Mouse (Mus musculus) liver, postnatal 0 days (tissue): ENCODE measurements around the gene Gtpbp6. TPM values are rescaled to one million over a fixed set of nuclear protein-coding genes. Genes with fewer than 3 reads are reported as not detected.
A peak's percentile ranks its signal among the peaks of the same experiment; 100 is the strongest.

Experiments
- ATAC-seq: fragments of 200-750 bp; cut with Nextera tagmentation; 2 replicates; pipeline ENCODE4 v1.8.0; 2017; ENCODE audit warnings: mild to moderate bottlenecking, moderate library complexity
- DNase-seq: peaks from one replicate; pipeline ENCODE4 v3.0.0-alpha.2; 2016
- H3K27ac ChIP-seq: fragments of 300-500 bp; sonication (generic); 2 replicates; pipeline ENCODE4 v1.5.1; 2014; ENCODE audit warnings: antibody characterized with exemption, moderate library complexity, mild to moderate bottlenecking, low read depth
- H3K27me3 ChIP-seq: fragments of 300-500 bp; sonication (generic); 2 replicates; pipeline ENCODE4 v1.6.1; 2014; ENCODE audit warnings: low read length, control low read depth, mixed read lengths; ENCODE audit not compliant: insufficient read depth
- H3K36me3 ChIP-seq: fragments of 300-500 bp; sonication (generic); replicated peaks from 2 replicates; pipeline ENCODE4 v1.6.1; 2014; ENCODE audit warnings: mild to moderate bottlenecking, control low read depth, low read length, moderate library complexity, mixed read lengths; ENCODE audit not compliant: insufficient read depth
- H3K4me1 ChIP-seq: fragments of 300-500 bp; sonication (generic); 2 replicates; pipeline ENCODE4 v1.6.1; 2014; ENCODE audit warnings: antibody characterized with exemption, mild to moderate bottlenecking, control low read depth; ENCODE audit not compliant: insufficient read depth
- H3K4me2 ChIP-seq: fragments of 300-500 bp; sonication (generic); 2 replicates; pipeline ENCODE4 v1.6.1; 2014; ENCODE audit warnings: low read depth, mild to moderate bottlenecking, low read length, moderate library complexity, mixed read lengths
- H3K4me3 ChIP-seq: fragments of 300-500 bp; sonication (generic); 2 replicates; pipeline ENCODE4 v1.5.1; 2014; ENCODE audit warnings: low read depth, low read length
- H3K9ac ChIP-seq: fragments of 300-500 bp; sonication (generic); replicated peaks from 2 replicates; pipeline ENCODE4 v1.6.1; 2014; ENCODE audit warnings: mild to moderate bottlenecking, moderate library complexity
- H3K9me3 ChIP-seq: fragments of 300-500 bp; sonication (generic); 2 replicates; pipeline ENCODE4 v1.6.1; 2016; ENCODE audit warnings: mild to moderate bottlenecking, control low read depth, low read length, mixed read lengths
- CTCF ChIP-seq: sonication (generic); IDR thresholded peaks from 2 replicates; pipeline ENCODE4 v1.5.1; 2016; ENCODE audit warnings: antibody characterized with exemption, low read depth
- EP300 ChIP-seq: IDR thresholded peaks from 2 replicates; pipeline ENCODE4 v1.6.1; 2016; ENCODE audit warnings: antibody characterized with exemption, low read depth, mild to moderate bottlenecking
- WGBS: fragments of 180-500 bp; shearing (Covaris S2); extraction: QIAGEN DNeasy Blood & Tissue Kit; methylation state at CpG from one replicate; pipeline ENCODE4 v1.1.7; 2014; ENCODE audit not compliant: insufficient replicate concordance; 5-methylcytosine and 5-hydroxymethylcytosine counted together
- polyA plus RNA-seq: library from polyadenylated mRNA; unstranded; fragments of >200 nt; fragmentation: Nextera tagmentation; extraction: Ambion mirVana; gene quantifications from 2 replicates; pipeline ENCODE4 v1.2.1, GENCODE M21; 2015

Gtpbp6 gene
- polyA plus RNA-seq, result 7.1 and 7.4 TPM in 2 replicates

GRCm38 (mm10) chr5:110107581-110108304 is at the start of gene Gtpbp6:
Gene Gtpbp6 (minus strand): TSS chr5:110108197.
- Histone ChIP-seq H3K4me1 (peaks cover 21% of the 10 kb centered on the region), H3K9ac (peak within 1 kb of the TSS; percentile 77), H3K36me3 (peaks cover 32% of the 10 kb centered on the region), H3K9me3 (no peaks in the 10 kb centered on the region), H3K27ac (peak within 1 kb of the TSS; percentile 98), H3K4me2 (peak within 1 kb of the TSS; percentile 87), H3K27me3 (no peaks in the 10 kb centered on the region), H3K4me3 (peak within 1 kb of the TSS; percentile 78)
- TF ChIP-seq EP300 (no peak; the same call in 1 of the 2 replicates), CTCF (no peak)
- peak; percentile 96 for DNase-seq
- peak; percentile 88 for ATAC-seq
- WGBS, result 1% methylated on average over 70 of the region's 71 CpGs

DNA sequence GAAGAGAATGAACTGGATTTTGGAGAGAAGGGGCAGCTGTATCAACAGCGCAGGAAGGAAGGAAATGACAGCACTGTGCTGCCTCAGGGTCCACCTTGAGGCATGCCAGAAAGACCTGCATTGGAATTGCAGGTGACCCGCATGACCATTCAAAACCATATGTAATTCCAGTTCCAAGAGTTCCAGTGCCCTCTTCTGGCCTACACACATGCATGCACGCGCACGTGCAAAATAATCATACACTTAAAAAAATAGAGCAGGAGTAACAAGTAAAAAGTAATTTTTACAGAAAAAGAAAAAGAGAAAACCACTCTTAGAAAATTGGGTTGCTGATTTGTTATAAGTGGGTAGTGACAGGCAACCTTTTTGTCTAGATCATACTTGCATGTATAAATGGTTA is 35.0 kb upstream of the Gtpbp6 start:
- H3K36me3 ChIP-seq, result peaks cover 57% of the 10 kb centered on the region
- H3K4me2 ChIP-seq, result no peak overlapping the region
- no peaks in the 10 kb centered on the region for H3K4me1 ChIP-seq
- DNase-seq (no peak), ATAC-seq (no peak)
- 84% methylated on average over 5 of the region's 5 CpGs for WGBS
- H3K27me3 ChIP-seq, result no peaks in the 10 kb centered on the region
- no peak overlapping the region for H3K9ac ChIP-seq
- H3K4me3 ChIP-seq, result no peak overlapping the region
- H3K27ac ChIP-seq, result no peak overlapping the region
- no peaks in the 10 kb centered on the region for H3K9me3 ChIP-seq
- TF ChIP-seq EP300 (no peak), CTCF (peak; percentile 58)

DNA sequence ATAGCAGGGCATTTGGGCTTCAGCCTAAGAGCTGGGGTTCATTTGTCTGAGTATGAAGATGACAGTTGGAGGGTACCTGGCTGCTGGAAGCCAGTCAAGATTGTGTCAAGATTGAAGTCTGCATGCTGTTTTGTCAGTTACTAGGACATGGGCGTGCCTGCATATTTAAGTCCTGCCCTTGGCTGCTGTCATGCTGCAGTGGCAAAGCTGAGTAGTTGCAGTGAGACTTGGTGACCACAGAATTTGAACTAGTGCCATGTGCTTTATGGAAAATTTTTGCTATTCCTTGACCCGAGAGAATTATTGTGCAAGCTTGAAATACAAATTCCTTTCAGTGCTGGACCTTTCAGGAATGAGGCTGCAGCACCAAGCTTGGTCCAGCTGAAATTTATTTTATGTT is 34.3 kb upstream of the Gtpbp6 start:
- DNase-seq, result no peak
- ATAC-seq, result no peak
- Histone ChIP-seq H3K27ac (no peak overlapping the region), H3K4me3 (no peak overlapping the region), H3K9ac (no peak overlapping the region), H3K4me2 (no peak overlapping the region), H3K27me3 (no peaks in the 10 kb centered on the region), H3K9me3 (no peaks in the 10 kb centered on the region), H3K36me3 (peaks cover 53% of the 10 kb centered on the region), H3K4me1 (no peaks in the 10 kb centered on the region)
- TF ChIP-seq CTCF, result no peak
- no peak for TF ChIP-seq EP300
- 67% methylated on average over 2 of the region's 2 CpGs for WGBS

GRCm38 (mm10) chr5:110140424-110140823 is 32.4 kb upstream of the Gtpbp6 start:
- DNase-seq (no peak), ATAC-seq (no peak)
- H3K27ac ChIP-seq, result no peak overlapping the region
- no peak overlapping the region for H3K9ac ChIP-seq
- H3K9me3 ChIP-seq, result no peaks in the 10 kb centered on the region
- peaks cover 2% of the 10 kb centered on the region; the same call in 1 of the 2 replicates for H3K4me1 ChIP-seq
- H3K36me3 ChIP-seq, result peaks cover 36% of the 10 kb centered on the region
- H3K4me3 ChIP-seq, result no peak overlapping the region
- WGBS, result 84% methylated on average over 7 of the region's 7 CpGs
- TF ChIP-seq CTCF, result no peak
- no peak overlapping the region for H3K4me2 ChIP-seq
- no peaks in the 10 kb centered on the region for H3K27me3 ChIP-seq

- H3K4me3 ChIP-seq, result no peak overlapping the region
- TF ChIP-seq EP300, result no peak
- TF ChIP-seq CTCF, result no peak
- H3K4me1 ChIP-seq, result peaks cover 2% of the 10 kb centered on the region; the same call in 1 of the 2 replicates
- no peak overlapping the region for H3K4me2 ChIP-seq
- ATAC-seq (no peak), DNase-seq (no peak)
- no peaks in the 10 kb centered on the region for H3K27me3 ChIP-seq
- no peaks in the 10 kb centered on the region for H3K9me3 ChIP-seq
- 84% methylated on average over 3 of the region's 3 CpGs for WGBS
- H3K9ac ChIP-seq, result no peak overlapping the region
- H3K27ac ChIP-seq, result no peak overlapping the region
- peaks cover 26% of the 10 kb centered on the region for H3K36me3 ChIP-seq
These were observed 31.3 kb upstream of the Gtpbp6 start for GRCm38 (mm10) chr5:110139325-110139724.

DNA sequence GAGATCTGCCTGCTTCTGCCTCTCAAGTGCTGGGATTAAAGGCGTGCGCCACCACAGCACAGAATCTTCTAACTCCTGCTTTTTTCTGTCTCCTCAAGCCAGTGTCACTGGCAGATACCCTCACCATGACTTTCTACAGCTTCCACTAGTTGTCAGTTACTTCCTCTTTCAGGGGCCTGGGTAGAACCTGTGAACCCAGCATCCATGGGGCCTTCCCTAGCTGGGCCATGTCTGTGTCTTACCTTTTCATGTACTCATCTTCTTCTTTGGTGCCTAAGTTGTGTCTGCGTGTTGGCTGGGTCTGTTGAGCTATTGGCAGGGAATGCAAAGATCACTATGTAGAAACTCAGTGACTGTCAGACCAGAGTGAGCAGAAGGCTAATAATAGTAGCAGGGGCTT is 29.8 kb upstream of the Gtpbp6 start:
- H3K4me1 ChIP-seq, result peaks cover 2% of the 10 kb centered on the region; the same call in 1 of the 2 replicates
- ATAC-seq (no peak), DNase-seq (no peak)
- H3K36me3 ChIP-seq, result peaks cover 16% of the 10 kb centered on the region
- H3K27me3 ChIP-seq, result no peaks in the 10 kb centered on the region
- no peak overlapping the region for H3K4me2 ChIP-seq
- H3K9ac ChIP-seq, result no peak overlapping the region
- 94% methylated on average over 3 of the region's 3 CpGs for WGBS
- H3K4me3 ChIP-seq, result no peak overlapping the region
- no peak for TF ChIP-seq EP300
- no peak for TF ChIP-seq CTCF
- no peak overlapping the region for H3K27ac ChIP-seq
- peaks cover 6% of the 10 kb centered on the region; the same call in 1 of the 2 replicates for H3K9me3 ChIP-seq
